ENCODE assay signal across 8 mouse cellular contexts in genomic region chr16:63863913-63864330, GRCm38 (mm10). TPM values are rescaled to one million over a fixed set of nuclear protein-coding genes. Genes with fewer than 3 reads are reported as not detected.
DNase-seq lines count a peak whose midpoint lies in the region; ATAC-seq lines count a peak whose summit lies in the region.

TSS of gene Epha3 (minus strand) at chr16:63864175.

- H3K9me3 ChIP-seq in intestine, embryonic 15.5 days = no peaks in the 10 kb centered on the region
- H3K9me3 ChIP-seq in megakaryocyte, embryonic 14.5 days = no peaks in the 10 kb centered on the region

- no peaks in the 10 kb centered on the region for H3K27me3 ChIP-seq in intestine, embryonic 15.5 days (replicated peaks)
- peaks cover 17% of the 10 kb centered on the region for H3K27me3 ChIP-seq in megakaryocyte, embryonic 14.5 days (replicated peaks)

- intact Hi-C loops in left cerebral cortex, postnatal 14 days (cut with DNase I) = loop anchor here (5.0 kb wide), 1 partner anchor 858 kb away; no protein-coding TSS in a partner anchor

- peak; percentile 79 to 80 for DNase-seq in adrenal gland, postnatal 36 days
- DNase-seq in embryo, embryonic 9.5 days (ENCODE audit: extremely low spot score) = peak; percentile 86
- DNase-seq in left cerebral cortex, postnatal 14 days (ENCODE audit: low spot score in 2 of 2) = peak; percentile 79 to 87
- DNase-seq in right cerebral cortex, adult 2 months (ENCODE audit: low spot score in 2 of 2) = peak; percentile 90 to 91
- no peak for DNase-seq in natural killer cell, adult 2 months (ENCODE audit: low spot score in 2 of 2)

- H3K27ac ChIP-seq in intestine, embryonic 15.5 days = no peak within 1 kb of the TSS

- H3K9ac ChIP-seq in intestine, embryonic 15.5 days = peak within 1 kb of the TSS; percentile 49

- H3K4me1 ChIP-seq in intestine, embryonic 15.5 days (replicated peaks) = 0 out of 2 replicates have a peak, but pooled peaks cover 2% of the 10 kb centered on the region
- H3K4me1 ChIP-seq in megakaryocyte, embryonic 14.5 days = peaks cover 7% of the 10 kb centered on the region

- H3K36me3 ChIP-seq in intestine, embryonic 15.5 days = no peaks in the 10 kb centered on the region
- no peaks in the 10 kb centered on the region for H3K36me3 ChIP-seq in megakaryocyte, embryonic 14.5 days (replicated peaks; ENCODE audit: low read length)

- 0% methylated on average over 28 of the region's 28 CpGs for WGBS in intestine, embryonic 15.5 days

- H3K4me2 ChIP-seq in intestine, embryonic 15.5 days (replicated peaks) = peak within 1 kb of the TSS; percentile 98

- peak within 1 kb of the TSS; percentile 56 for H3K4me3 ChIP-seq in intestine, embryonic 15.5 days (replicated peaks)
- H3K4me3 ChIP-seq in megakaryocyte, embryonic 14.5 days (replicated peaks) = peak within 1 kb of the TSS; percentile 88

- peak; percentile 88 for ATAC-seq in granulocyte monocyte progenitor cell, adult 5-6 weeks (replicated peaks; ENCODE audit: poor library complexity, severe bottlenecking)
- ATAC-seq in intestine, embryonic 15.5 days = peak; percentile 94

RNA-seq across cellular contexts. Expression of gene Epha3, which starts in this region (rescaled TPM):
- 1 to 10 TPM; 1.5 to 1.6 TPM for total RNA-seq in adrenal gland, postnatal 36 days (2021)
- not detected in 2 replicates for total RNA-seq in granulocyte monocyte progenitor cell, adult 5-6 weeks (2014; fragmentation: Nextera tagmentation)
- not detected in 2 replicates for total RNA-seq in granulocyte monocyte progenitor cell, adult 5-6 weeks (2017)
- polyA plus RNA-seq in intestine, embryonic 15.5 days (2015; fragmentation: Nextera tagmentation; extraction: Ambion mirVana) = 9.2 and 11.0 TPM in 2 replicates
- 10 to 100 TPM; 15.9 to 17.9 TPM for total RNA-seq in left cerebral cortex, postnatal 14 days (2021)
- polyA plus RNA-seq in megakaryocyte, embryonic 14.5 days (2012; ENCODE audit: insufficient read depth, low replicate concordance) = not detected in 2 replicates

Comparison
In these comparisons a context has a peak if more than half of its experiments do, and no peak if none do; other contexts are left out.
1. RNA of gene Epha3 (total RNA-seq): 15.9 to 17.9 TPM in left cerebral cortex, postnatal 14 days; 1.5 to 1.6 TPM in adrenal gland, postnatal 36 days and not detected in granulocyte monocyte progenitor cell, adult 5-6 weeks; every median in the first group is over 4 times any median in the second.
2. RNA of gene Epha3 (polyA plus RNA-seq): 9.2 to 11.0 TPM in intestine, embryonic 15.5 days; not detected in megakaryocyte, embryonic 14.5 days; every median in the first group is over 10 times any median in the second.
3. Peak in ATAC-seq in granulocyte monocyte progenitor cell, adult 5-6 weeks; RNA of the gene not detected or under 1 TPM.
4. DNase-seq: peak in adrenal gland, postnatal 36 days (2 of 2), embryo, embryonic 9.5 days (single experiment), left cerebral cortex, postnatal 14 days (2 of 2) and right cerebral cortex, adult 2 months (2 of 2); none in natural killer cell, adult 2 months (0 of 2).